Mouse (Mus musculus): ENCODE results near the gene Gm20532.

- TF ChIP-seq POLR2A (IDR thresholded peaks at IDR 0.05; ENCODE audit: low read depth, low read length) (peak; percentile 72), CTCF (IDR thresholded peaks at IDR 0.05; ENCODE audit: borderline replicate concordance, insufficient read depth, low read length) (no peak)
Measured at GRCm38 (mm10) chr2:26627921-26628739, 41.7 kb downstream of the Gm20532 start, which contains the start of gene Fam69b.

Data from embryonic fibroblast, embryonic 13.5 days (primary cell).